Mouse (Mus musculus): ENCODE measurements around the gene Prrc2a.
A peak's percentile ranks its signal among the peaks of the same experiment; 100 is the strongest.

DNA sequence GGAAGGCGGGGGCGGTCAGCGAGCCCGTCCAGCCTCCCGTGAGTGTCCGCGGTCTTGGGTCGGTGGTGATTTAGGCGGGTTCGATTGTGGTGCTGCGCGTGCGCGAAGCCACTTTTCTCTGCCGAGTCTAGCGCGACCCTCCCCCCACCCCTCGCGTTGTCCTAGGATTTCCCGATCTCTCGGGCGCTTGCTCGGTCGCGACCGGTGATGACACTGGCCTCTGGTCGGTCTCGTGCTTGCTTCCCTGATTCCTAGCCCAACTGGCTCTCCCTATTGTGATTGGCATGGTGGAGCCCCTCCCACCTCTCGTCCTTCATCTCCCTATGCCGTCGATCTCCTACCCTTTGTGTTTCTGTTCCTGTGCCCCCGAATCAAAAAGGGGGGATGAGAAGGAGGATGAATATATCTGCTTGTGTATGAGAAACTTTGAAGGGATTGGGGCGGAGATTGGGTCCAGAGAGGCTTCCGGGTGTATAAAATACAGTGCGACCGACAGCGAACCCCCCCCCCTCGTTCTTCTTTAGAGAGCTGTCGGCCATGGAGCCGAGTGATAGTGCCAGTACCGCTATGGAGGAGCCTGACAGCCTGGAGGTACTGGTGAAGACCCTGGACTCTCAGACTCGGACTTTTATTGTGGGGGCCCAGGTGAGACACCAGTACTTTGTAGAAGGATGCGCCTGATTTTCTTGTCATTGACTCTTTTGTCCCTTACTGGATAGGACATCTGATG is 28.9 kb downstream of the Prrc2a start:
- TF ChIP-seq CHD2 (IDR thresholded peaks at IDR 0.05; ENCODE audit: low read length) = no peak
- 0 out of 4 replicates have a peak, but pooled peaks of 1 of the 2 experiments have one; percentile 12 for TF ChIP-seq POLR2A (IDR thresholded peaks at IDR 0.05; ENCODE audit: control insufficient read depth in 1 of 2, insufficient read depth in 1 of 2, low read depth in 1 of 2, low read length in 2 of 2, poor library complexity in 1 of 2)
- no peak for TF ChIP-seq CHD1 (IDR thresholded peaks at IDR 0.05; ENCODE audit: low read depth, low read length)
- no peak for TF ChIP-seq POLR2AphosphoS2 (IDR thresholded peaks at IDR 0.05; ENCODE audit: low read length)
